In genomic region chr4:95193028-95193427, GRCm38 (mm10) we compare ENCODE assay signal across 8 mouse cellular contexts.
A peak's percentile ranks its signal among the peaks of the same experiment; 100 is the strongest.
DNase-seq lines count a peak whose midpoint lies in the region; ATAC-seq and TF ChIP-seq lines count a peak whose summit lies in the region.

No protein-coding gene starts in this region.

- no peak for TF ChIP-seq EP300 in stomach, postnatal 0 days (optimal IDR thresholded peaks at IDR 0.05)

- TF ChIP-seq CTCF in stomach, postnatal 0 days (IDR thresholded peaks at IDR 0.05; ENCODE audit: low read depth): no peak

- no peak overlapping the region for H3K4me3 ChIP-seq in kidney, embryonic 14.5 days (ENCODE audit: low read length)
- H3K4me3 ChIP-seq in intestine, embryonic 16.5 days (ENCODE audit: low read length): no peak overlapping the region
- H3K4me3 ChIP-seq in lung, embryonic 15.5 days: no peak overlapping the region
- no peak overlapping the region for H3K4me3 ChIP-seq in stomach, postnatal 0 days (ENCODE audit: low read depth, low read length)
- no peak overlapping the region for H3K4me3 ChIP-seq in midbrain, embryonic 15.5 days

- peak; percentile 52 for DNase-seq in kidney, adult 11 months
- peak; percentile 59 for DNase-seq in gastrocnemius, adult 18-20 months (ENCODE audit: low spot score)
- DNase-seq in stomach, postnatal 0 days (ENCODE audit: low spot score): peak; percentile 87
- DNase-seq in embryo, embryonic 11 days: no peak

- peaks cover 6% of the 10 kb centered on the region; the same call in 1 of the 2 replicates for H3K4me1 ChIP-seq in kidney, embryonic 14.5 days (ENCODE audit: control insufficient read depth, insufficient read depth, low read length)
- 0 out of 2 replicates have a peak, but pooled peaks cover 7% of the 10 kb centered on the region for H3K4me1 ChIP-seq in intestine, embryonic 16.5 days (ENCODE audit: control insufficient read depth, insufficient read depth, low read length)
- peaks cover 18% of the 10 kb centered on the region for H3K4me1 ChIP-seq in lung, embryonic 15.5 days
- H3K4me1 ChIP-seq in stomach, postnatal 0 days (replicated peaks; ENCODE audit: control insufficient read depth, insufficient read depth): peaks cover 7% of the 10 kb centered on the region; the same call in 1 of the 2 replicates
- H3K4me1 ChIP-seq in midbrain, embryonic 15.5 days: no peaks in the 10 kb centered on the region

- no peak for ATAC-seq in kidney, embryonic 14.5 days (ENCODE audit: low FRiP score, low TSS enrichment)
- ATAC-seq in intestine, embryonic 16.5 days: peak; percentile 87
- peak; percentile 52; the same call in 1 of the 2 replicates for ATAC-seq in lung, embryonic 15.5 days (ENCODE audit: borderline replicate concordance, extremely low read depth, low FRiP score, low TSS enrichment)
- peak; percentile 92 for ATAC-seq in stomach, postnatal 0 days (ENCODE audit: low FRiP score, low TSS enrichment)
- no peak for ATAC-seq in midbrain, embryonic 15.5 days (replicated peaks)

- no peak overlapping the region for H3K4me2 ChIP-seq in kidney, embryonic 14.5 days (replicated peaks; ENCODE audit: low read depth, low read length)
- no peak overlapping the region for H3K4me2 ChIP-seq in intestine, embryonic 16.5 days (ENCODE audit: low read depth, low read length)
- H3K4me2 ChIP-seq in lung, embryonic 15.5 days: no peak overlapping the region
- no peak overlapping the region for H3K4me2 ChIP-seq in stomach, postnatal 0 days (replicated peaks; ENCODE audit: low read depth)
- H3K4me2 ChIP-seq in midbrain, embryonic 15.5 days: no peak overlapping the region

- no peaks in the 10 kb centered on the region for H3K36me3 ChIP-seq in kidney, embryonic 14.5 days (ENCODE audit: control insufficient read depth, insufficient read depth, low read length)
- no peaks in the 10 kb centered on the region for H3K36me3 ChIP-seq in intestine, embryonic 16.5 days (ENCODE audit: control insufficient read depth, insufficient read depth, low read length)
- H3K36me3 ChIP-seq in lung, embryonic 15.5 days: no peaks in the 10 kb centered on the region
- H3K36me3 ChIP-seq in stomach, postnatal 0 days (ENCODE audit: control insufficient read depth, insufficient read depth, low read length): no peaks in the 10 kb centered on the region
- H3K36me3 ChIP-seq in midbrain, embryonic 15.5 days (replicated peaks): no peaks in the 10 kb centered on the region

- WGBS in kidney, embryonic 14.5 days: 45% methylated on average over 4 of the region's 4 CpGs
- WGBS in intestine, embryonic 16.5 days: 36% methylated on average over 4 of the region's 4 CpGs
- WGBS in lung, embryonic 15.5 days: 11% methylated on average over 4 of the region's 4 CpGs
- WGBS in stomach, postnatal 0 days: 15% methylated on average over 4 of the region's 4 CpGs
- 66% methylated on average over 4 of the region's 4 CpGs for WGBS in midbrain, embryonic 15.5 days

- H3K27me3 ChIP-seq in kidney, embryonic 14.5 days (ENCODE audit: control insufficient read depth, insufficient read depth, low read length): no peaks in the 10 kb centered on the region
- no peaks in the 10 kb centered on the region for H3K27me3 ChIP-seq in intestine, embryonic 16.5 days (replicated peaks; ENCODE audit: control insufficient read depth, insufficient read depth, low read length)
- no peaks in the 10 kb centered on the region for H3K27me3 ChIP-seq in lung, embryonic 15.5 days
- H3K27me3 ChIP-seq in stomach, postnatal 0 days (ENCODE audit: control insufficient read depth, insufficient read depth, low read length): no peaks in the 10 kb centered on the region
- no peaks in the 10 kb centered on the region for H3K27me3 ChIP-seq in midbrain, embryonic 15.5 days (replicated peaks)

- no peaks in the 10 kb centered on the region for H3K9me3 ChIP-seq in kidney, embryonic 14.5 days (ENCODE audit: control insufficient read depth, low read length)
- no peaks in the 10 kb centered on the region for H3K9me3 ChIP-seq in intestine, embryonic 16.5 days (ENCODE audit: control insufficient read depth, low read length)
- H3K9me3 ChIP-seq in lung, embryonic 15.5 days: no peaks in the 10 kb centered on the region
- no peaks in the 10 kb centered on the region for H3K9me3 ChIP-seq in stomach, postnatal 0 days (ENCODE audit: control insufficient read depth, low read length)
- no peaks in the 10 kb centered on the region for H3K9me3 ChIP-seq in midbrain, embryonic 15.5 days

- H3K27ac ChIP-seq in kidney, embryonic 14.5 days (ENCODE audit: low read depth, low read length): no peak overlapping the region
- H3K27ac ChIP-seq in intestine, embryonic 16.5 days (ENCODE audit: low read length): peak overlapping the region; percentile 11; the same call in 1 of the 2 replicates
- H3K27ac ChIP-seq in lung, embryonic 15.5 days: peak overlapping the region; percentile 53
- H3K27ac ChIP-seq in stomach, postnatal 0 days (replicated peaks): peak overlapping the region; percentile 74
- no peak overlapping the region for H3K27ac ChIP-seq in midbrain, embryonic 15.5 days

- no peak overlapping the region for H3K9ac ChIP-seq in kidney, embryonic 14.5 days (ENCODE audit: low read depth, low read length)
- H3K9ac ChIP-seq in intestine, embryonic 16.5 days (ENCODE audit: low read depth, low read length): no peak overlapping the region
- H3K9ac ChIP-seq in lung, embryonic 15.5 days: no peak overlapping the region
- no peak overlapping the region for H3K9ac ChIP-seq in stomach, postnatal 0 days (ENCODE audit: low read length)
- H3K9ac ChIP-seq in midbrain, embryonic 15.5 days: no peak overlapping the region

Comparison
In these comparisons a context has a peak if more than half of its experiments do, and no peak if none do; other contexts are left out.
1. ATAC-seq: peak in intestine, embryonic 16.5 days (single experiment), lung, embryonic 15.5 days (single experiment) and stomach, postnatal 0 days (single experiment); none in kidney, embryonic 14.5 days (single experiment) and midbrain, embryonic 15.5 days (single experiment).
2. H3K27ac ChIP-seq: peak in intestine, embryonic 16.5 days (single experiment), lung, embryonic 15.5 days (single experiment) and stomach, postnatal 0 days (single experiment); none in kidney, embryonic 14.5 days (single experiment) and midbrain, embryonic 15.5 days (single experiment).